Mouse (Mus musculus) heart, adult 2 months (tissue): ENCODE measurements around the gene Cfap299.

Experiments used
- CTCF ChIP-seq: fragments of 200-600 bp; IDR thresholded peaks from 2 replicates; pipeline ENCODE4 v1.8.1; 2022; ENCODE audit warnings: antibody characterized with exemption, mild to moderate bottlenecking, moderate library complexity
- EP300 ChIP-seq: fragments of 200-500 bp; IDR thresholded peaks from 2 replicates; pipeline ENCODE4 v1.6.1; 2011; ENCODE audit warnings: low read depth, low read length, control low read depth; ENCODE audit not compliant: insufficient read depth
- POLR2A ChIP-seq: fragments of 200-500 bp; IDR thresholded peaks from 2 replicates; pipeline ENCODE4 v1.6.1; 2011; ENCODE audit warnings: mild to moderate bottlenecking, low read depth, low read length, control low read depth; ENCODE audit not compliant: insufficient read depth

DNA sequence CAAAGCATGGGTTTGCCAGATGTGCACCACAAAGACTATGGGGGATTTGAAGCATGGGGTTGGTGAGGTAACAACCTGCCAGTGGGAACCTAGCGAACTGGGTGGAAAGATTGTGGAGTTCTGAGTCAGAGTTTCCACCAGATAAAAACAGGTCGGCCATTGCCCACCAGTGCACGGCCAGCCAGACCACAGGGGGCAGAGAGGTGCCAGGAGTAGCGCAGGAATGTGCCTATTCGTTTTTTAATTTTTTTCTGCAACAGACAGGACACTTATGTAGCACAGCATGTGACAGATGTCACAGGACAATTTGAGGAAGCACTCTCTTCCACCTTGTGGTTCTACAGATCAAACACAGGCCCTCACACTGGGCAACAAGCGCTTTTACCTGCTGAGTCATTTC lies 475.7 kb downstream of the Cfap299 start:
- TF ChIP-seq CTCF = no peak
- no peak for TF ChIP-seq POLR2A
- TF ChIP-seq EP300 = no peak
